Mouse (Mus musculus): ENCODE results near the gene Taar8c.
"Not testable (repeated sequence)": the region's sequence is repeated elsewhere in the genome, so short reads cannot be mapped to it uniquely, and the experiment has no call there.

Gene Taar8c

DNA sequence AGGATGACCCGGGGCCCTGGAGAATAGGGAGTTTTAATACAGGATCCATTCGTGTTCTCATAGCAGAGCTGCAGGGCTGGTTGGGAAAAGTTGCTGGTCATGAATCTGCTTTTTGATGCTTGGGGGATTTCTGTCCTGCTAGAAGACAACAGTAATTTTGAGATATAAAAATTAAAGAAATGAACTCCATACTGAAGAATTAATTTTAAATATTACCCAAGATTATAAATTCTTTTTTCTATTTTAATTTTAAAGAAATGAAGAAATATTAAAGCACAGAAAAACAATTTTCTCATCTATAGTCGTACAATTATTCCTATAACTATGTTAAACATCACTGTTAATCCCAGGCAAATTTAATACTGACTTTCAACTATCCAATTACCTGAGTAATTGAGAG is at the start of gene Taar8c:
Taar8c (minus strand) TSS at position 101 of the 400 bp plus-strand sequence.
- not testable (repeated sequence) for DNase-seq (ENCODE audit: low spot score)

DNA sequence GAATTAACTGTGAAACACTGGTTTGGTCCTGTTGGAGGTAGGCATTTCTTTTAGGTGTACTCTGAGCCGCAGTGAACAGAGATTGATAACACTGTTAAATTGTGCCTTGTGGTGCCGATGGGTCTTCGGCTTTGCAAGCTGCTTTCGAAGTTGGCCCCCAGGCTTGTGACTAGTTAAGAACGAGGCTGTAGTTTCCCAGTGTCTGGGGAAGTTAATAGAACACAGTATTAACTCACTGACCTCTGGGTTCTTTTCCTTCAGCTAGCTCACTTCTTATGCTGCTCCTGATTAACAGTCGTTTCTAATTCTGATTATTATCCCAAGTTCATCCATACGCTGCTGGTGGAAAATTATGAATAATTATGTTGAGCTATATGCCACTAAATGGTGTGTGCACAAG is 48.4 kb upstream of the Taar8c start:
- no peak for DNase-seq (ENCODE audit: low spot score)

DNA sequence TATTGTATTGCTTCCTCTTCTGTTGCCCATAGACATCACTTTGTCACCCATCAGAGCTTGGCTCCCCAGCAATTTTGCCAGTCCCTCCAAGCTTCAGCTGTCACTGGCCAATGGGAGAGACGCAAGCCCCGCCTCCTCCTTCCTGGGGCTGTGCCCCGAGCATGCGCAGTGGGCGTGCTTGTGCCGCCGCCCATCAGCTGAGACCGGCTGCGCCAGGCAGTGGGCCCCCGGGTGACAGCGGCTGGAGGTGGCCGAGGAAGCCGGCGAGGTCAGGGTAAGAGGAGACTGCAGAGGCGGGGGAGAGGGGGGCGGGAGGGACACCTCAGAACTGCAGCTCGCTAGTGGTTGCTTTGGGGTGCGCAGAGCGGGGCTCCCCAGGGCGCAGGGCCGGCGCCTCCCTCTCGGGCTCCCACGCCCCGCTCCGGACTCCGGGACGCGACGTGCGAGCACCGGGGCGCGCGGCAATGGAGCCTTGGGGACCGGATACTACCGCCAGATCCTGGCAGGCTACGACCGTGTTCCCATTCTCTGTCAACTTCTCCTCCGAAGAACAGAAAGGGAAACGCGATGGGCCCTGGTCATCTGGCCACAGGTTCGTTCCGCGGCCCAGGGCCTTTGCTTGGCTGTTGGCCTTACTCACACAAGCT is 47.5 kb upstream of the Taar8c start, which contains the start of gene Stx7:
Stx7 (plus strand) TSS at position 168 of the 647 bp plus-strand sequence.
- DNase-seq (ENCODE audit: low spot score): peak; percentile 84

DNA sequence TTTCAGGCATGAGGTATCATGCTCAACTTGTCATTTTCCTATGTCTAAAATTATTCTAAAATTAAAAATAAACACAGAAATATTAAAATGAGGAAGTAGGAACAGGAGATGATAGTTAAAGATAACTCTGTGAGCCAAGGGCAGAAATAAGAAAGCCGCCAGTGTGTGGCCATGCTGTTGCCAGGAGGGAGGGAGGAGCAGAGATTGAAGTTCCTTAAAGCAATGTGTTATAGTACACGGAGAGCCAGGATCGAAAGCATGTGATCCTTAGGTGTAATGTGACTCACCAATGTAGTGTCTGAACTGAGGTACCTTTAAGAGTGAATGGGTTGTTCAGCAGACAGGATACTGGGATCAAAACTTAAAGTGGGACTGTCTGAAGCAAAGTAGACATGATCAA is 41.0 kb upstream of the Taar8c start:
- no peak for DNase-seq (ENCODE audit: low spot score)

DNA sequence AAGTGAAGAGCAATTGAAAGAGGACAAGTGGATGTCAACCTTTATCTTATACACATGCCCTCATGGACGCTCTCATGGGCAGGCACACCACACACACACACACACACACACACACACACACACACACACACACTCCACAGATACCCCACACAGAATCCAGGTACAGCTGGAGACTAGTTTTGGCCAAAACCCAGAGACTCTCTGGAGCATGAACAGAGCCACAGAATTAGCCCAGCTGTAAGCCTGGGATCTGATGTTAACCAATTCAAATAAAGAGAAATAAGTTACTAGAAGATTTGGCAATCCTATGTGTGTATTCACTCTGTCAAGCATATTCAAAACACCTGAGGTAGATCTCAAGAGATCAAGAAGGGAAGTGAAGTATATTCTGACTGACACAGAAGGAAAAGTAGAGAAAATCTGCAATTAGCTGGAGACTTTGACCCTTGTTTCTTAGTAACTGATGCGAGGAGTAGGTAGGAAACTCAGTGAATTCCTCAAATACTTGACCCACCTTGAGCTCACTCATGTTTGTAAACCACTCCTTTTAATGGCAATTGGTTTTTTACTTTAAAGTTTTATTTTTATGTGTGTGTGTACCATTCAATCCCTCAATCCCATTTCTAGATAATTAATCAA is 37.0 kb upstream of the Taar8c start:
- DNase-seq (ENCODE audit: low spot score): no peak

DNA sequence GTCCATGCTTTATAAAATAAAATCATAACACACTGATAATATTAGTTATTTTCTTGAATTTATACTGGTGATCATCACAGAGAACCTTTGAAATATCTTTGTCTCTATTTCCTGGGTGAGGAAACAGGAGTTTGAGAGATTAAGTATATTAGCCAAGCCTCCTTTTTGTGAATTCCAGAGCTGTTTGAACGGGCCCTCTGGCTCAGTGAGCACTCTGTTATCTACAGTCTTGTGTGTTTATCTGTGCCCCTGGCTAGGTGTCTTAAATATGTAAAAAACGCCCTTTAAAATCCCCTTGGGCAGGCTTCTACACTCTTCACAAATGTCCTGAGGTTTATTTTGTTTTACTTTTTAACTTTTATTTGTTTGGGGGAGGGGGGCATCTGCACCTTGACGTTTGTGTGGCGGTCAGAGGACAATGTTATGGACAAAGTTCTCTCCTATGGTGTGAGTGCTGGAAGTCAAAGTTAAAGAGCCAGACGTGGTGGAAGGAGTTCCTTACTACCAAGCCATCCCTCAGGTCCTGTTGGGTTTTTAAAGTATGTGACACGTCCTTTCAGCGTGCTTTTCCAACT is 32.4 kb upstream of the Taar8c start:
- no peak for DNase-seq (ENCODE audit: low spot score)

DNA sequence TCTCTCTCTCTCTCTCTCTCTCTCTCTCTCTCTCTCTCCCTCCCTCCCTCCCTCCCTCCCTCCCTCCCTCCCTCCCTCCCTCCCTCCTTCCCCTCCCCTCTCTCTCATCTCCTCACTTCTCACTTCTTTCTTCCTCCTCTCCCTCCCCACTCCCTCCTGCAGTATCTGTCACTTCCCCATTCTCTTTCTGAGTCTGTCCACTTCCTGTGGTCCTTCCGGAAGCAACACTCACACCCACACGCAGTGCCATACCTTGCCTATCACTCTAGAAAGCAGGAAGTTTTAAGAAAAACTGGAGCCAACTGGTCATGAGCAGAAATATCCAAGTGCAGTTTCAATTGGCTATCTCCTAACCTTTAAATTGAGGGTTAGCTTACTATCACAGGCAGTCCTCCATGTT is 31.4 kb upstream of the Taar8c start:
- no peak for DNase-seq (ENCODE audit: low spot score)

DNA sequence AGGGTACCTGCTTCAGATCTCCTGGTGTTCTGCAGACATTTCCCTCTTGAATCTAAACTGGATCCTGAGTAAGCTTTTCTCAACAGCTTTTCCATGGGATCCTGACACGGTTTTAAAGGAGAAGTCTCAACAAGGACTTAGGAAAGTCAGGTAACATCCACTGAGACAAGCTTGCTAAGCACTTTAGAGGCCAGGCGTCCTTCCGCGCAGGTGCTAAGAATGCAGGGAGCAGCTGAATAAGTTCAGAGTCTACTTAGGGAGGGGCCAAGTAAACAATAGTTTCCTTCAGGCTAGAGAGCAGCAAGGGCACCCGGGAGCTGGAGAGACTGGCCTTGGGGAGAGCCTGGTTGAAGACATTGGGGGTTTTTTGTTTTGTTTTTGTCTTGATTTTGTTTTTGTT is 30.6 kb upstream of the Taar8c start:
- no peak for DNase-seq (ENCODE audit: low spot score)

DNA sequence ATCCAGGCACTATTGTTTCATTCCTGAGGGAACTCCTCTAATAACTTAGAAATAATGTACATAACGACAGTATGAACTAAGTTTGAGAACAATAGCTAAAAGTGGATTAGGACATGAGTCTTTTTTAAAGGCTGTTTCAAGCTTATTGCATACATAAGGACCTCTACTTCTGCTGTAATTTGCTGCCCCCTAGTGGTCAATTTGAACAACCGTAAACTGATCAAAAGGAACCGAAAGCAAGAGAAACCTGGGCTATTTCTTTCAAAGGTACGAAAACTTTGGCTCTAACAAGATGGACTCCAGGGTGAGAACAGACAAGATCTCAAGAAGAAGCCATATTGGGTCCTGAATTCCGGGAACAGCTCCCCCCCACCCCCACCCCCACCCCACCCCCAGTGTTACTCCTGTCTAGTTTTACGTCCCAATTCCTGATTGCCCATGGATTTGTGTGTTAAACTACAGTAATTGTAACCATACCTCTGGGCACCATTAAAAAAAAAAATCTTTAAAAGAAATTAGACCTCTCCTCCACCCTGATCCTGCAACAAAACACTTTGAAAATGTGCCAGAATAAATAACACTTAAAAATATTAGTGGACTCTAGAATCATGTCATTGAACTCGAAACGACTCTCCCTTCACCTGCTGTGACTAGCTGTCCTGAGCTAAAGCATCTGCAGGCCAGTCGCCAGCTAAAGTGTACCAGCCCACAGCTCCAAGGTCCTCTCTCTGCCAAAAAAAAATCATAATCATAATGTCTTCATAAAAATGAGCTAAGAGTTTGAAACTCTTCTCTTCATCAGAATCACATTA is 29.9 kb upstream of the Taar8c start:
- peak; percentile 65 for DNase-seq (ENCODE audit: low spot score)

DNA sequence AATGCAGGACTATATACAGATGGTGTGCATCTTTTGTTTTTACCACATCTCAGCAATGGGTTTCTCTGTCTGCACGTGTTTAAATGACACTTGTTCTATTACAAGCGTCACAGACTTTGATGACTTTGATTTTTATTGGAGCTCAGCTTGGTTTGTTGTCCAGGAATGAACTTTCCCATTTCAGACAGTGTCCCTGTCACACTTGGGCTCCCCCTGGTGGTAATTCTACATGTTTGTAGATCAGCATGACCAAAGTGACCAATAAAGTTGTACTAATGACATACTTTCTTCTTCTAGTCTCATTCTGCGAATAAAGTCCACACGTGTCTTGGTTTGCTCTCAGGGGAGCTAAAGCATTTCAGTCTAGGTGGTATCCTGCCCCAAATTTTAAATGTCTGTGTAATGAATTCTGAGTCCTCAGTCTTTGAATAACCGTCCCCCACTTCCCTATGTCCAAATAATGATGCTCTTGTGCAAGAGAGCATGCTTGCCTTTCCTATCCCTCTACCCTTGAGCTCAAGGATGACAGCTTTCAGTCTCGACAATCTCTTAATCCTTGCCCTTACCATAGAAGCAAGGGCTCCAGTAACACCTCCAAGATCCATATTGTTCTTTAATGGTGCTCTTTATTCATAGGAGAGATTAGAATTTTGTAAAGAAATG is 9.5 kb upstream of the Taar8c start:
- peak; percentile 9 for DNase-seq (ENCODE audit: low spot score)

DNA sequence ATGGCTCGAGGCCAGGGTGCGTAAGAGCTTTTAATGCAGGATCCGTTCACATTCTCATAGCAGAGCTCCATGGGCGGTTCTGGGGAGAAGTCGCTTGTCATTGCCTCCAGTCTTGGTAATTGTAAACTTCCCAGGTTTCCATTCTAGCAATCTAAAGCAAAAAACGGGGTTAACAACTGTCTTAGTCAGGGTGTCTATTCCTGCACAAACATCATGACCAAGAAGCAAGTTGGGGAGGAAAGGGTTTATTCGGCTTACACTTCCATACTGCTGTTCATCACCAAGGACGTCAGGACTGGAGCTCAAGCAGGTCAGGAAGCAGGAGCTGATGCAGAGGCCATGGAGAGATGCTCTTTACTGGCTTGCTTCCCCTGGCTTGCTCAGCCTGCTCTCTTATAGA is 7.7 kb upstream of the Taar8c start, which contains the start of gene Taar9:
Taar9 (minus strand) TSS at position 101 of the 400 bp plus-strand sequence.
- not testable (repeated sequence) for DNase-seq (ENCODE audit: low spot score)

DNA sequence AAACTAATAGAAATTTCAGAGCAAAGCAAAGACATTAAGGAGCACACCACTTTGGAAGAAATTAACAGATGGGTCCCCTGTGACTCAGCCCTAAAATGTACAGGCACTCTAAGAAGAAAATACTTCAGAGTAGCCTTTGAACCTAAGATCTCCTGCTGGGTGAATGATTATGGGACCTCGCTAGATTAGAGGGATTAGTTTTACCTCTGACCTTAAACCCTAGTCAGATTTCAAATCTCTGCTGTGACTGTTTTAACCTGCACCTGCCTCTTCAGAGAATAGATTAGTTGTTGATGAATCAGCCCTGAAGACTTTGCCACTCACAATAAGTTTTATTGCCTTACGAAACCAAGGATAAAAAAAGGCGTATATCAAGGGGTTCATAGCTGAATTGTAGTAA is 6.5 kb upstream of the Taar8c start:
- DNase-seq (ENCODE audit: low spot score): no peak

DNA sequence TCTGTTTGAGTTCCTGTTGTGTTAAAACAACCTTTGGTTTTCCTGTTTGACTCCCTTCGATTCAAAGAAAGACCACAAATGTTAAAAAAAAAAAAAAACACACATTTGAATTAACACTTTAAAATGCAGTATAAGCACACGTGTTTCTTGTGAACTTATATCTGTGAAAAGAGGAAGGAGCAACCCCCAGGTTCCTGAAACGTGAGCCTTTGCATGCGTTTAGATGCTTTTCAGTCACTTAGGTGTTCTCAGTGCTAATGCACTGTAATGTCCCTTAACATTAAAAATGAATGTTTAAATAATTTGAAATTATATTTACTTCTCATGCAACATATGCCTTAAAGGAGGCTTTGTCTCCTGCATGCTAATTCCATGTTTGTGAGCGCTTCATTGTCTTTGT is 6.0 kb upstream of the Taar8c start:
- no peak for DNase-seq (ENCODE audit: low spot score)

DNA sequence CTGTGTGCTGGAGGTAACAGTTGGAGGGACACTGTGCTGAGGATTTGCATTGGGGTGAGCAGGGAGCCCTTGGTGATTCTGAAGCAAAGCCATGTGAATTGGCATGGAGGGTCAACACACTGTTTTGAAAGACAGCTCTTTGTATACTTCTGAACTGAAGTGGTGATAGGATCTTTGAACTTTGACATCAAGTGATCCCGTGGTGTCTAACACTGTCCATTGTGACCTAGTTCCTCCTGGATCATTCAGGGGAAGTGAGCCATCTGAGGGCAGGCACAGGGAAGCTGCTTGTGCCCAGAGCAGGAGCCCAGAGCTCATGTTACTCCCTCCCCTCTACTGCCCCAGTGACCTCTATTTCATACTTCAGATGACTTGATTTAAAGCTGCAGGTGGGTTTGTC is 1.6 kb upstream of the Taar8c start:
- not testable (repeated sequence) for DNase-seq (ENCODE audit: low spot score)

DNA sequence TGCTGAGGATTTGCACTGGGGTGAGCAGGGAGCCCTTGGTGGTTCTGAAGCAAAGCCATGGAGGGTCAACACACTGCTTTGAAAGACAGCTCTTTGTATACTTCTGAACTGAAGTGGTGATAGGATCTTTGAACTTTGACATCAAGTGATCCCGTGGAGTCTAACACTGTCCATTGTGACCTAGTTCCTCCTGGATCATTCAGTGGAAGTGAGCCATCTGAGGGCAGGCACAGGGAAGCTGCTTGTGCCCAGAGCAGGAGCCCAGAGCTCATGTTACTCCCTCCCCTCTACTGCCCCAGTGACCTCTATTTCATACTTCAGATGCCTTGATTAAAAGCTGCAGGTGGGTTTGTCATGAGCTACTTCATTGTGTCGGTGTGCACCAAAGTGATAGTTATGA is 4.7 kb downstream of the Taar8c start:
- DNase-seq (ENCODE audit: low spot score): not testable (repeated sequence)

DNA sequence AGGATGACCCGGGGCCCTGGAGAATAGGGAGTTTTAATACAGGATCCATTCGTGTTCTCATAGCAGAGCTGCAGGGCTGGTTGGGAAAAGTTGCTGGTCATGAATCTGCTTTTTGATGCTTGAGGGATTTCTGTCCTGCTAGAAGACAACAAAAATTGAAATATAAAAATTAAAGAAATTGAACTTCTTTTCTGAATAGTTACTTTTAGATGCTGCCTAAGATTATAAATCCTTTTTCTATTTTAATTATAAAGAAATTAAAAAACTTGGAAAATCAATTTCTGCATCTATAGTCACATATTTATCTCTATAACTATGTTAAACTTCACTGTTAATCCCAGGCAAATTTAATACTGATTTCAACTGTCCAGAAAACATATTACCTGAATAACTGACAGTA is 9.5 kb downstream of the Taar8c start, which contains the start of gene Taar8b:
Taar8b (minus strand) TSS at position 101 of the 400 bp plus-strand sequence.
- DNase-seq (ENCODE audit: low spot score): no peak

DNA sequence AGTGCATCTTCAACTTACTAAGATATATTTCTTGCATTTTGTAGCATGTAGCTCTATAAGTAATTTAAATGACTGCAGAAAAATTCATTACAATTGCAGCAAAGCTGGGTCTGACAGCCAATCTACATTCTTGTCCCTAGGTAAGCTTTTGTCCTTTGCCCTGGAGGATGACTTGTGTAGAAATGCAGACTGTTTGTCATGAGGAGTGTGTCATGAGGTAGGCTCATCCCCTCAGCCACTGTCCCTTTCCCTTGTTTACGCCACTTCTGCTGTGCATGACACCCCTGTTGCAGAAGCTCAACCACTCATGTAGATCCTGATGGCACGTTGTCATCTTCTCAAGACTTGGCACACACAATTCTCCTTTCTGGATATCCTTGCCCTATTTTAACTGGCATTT is 14.5 kb downstream of the Taar8c start:
- no peak for DNase-seq (ENCODE audit: low spot score)

DNA sequence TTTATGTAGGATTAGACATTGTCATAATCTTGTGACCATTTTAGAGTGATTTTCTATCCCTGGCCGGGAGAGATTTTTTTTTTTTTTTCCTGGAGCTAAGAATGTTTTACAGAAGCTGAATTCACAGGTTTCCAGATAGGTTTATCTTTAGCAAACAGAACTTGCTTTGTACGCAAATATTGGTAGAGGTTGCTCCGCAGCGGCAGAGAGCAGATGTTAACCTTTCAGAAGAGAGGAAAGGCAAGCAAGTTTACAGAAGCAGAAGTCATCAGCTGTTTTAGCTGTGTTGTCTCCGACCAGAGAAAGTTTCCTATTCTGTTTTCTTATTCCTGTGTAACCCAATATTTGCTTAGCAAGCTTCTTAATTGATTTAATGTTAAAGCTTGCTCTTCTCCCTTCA is 15.2 kb downstream of the Taar8c start:
- no peak for DNase-seq (ENCODE audit: low spot score)

DNA sequence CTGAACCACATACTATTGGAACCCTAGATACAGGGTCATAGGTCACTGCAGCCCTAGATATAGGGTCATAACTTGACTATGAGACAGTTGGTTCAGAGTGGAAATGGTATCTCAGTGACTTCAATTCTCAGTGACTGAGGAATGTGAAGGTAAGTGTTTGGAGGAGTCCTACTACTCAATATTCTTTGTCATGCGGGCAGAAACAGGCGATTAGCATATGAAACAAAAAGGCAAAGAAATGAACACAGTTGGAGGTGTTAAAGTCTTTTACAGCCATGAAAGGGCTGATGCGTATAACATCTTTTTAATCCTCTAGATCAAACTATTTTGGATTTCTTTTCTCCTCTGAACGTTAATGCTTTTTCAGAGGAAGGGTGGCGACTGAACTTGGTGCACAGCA is 15.8 kb downstream of the Taar8c start:
- DNase-seq (ENCODE audit: low spot score): no peak

DNA sequence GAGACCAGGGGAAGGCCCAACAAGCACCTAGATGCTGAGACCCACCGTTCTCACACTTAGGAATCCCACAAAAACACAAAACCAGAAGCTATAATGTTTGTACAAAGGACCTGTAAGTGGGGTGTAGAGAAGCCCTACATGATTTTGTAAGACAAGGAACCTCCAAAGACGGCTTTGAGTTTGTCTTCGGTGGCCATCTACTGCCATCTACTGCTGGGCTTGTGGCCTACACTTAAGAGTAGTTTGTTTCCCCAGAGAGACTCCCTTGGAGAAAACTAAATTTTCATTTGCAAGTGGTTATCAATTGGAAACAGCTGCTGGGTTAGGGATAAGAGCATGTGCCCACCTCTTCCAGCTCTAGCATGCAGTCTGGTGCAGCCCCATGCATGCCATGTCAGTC is 21.5 kb downstream of the Taar8c start:
- peak; percentile 8 for DNase-seq (ENCODE audit: low spot score)

DNA sequence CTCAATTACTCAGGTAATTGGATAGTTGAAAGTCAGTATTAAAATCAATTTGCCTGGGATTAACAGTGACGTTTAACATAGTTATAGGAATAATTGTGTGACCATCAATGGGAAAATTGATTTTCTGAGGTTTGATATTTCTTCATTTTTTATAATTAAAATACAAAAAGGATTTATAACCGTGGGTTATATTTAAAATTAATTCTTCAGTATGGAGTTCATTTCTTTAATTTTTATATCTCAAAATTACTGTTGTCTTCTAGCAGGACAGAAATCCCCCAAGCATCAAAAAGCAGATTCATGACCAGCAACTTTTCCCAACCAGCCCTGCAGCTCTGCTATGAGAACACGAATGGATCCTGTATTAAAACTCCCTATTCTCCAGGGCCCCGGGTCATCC is 25.5 kb downstream of the Taar8c start, which contains the start of gene Taar8a:
Taar8a (plus strand) TSS at position 301 of the 400 bp plus-strand sequence.
- DNase-seq (ENCODE audit: low spot score): not testable (repeated sequence)

DNA sequence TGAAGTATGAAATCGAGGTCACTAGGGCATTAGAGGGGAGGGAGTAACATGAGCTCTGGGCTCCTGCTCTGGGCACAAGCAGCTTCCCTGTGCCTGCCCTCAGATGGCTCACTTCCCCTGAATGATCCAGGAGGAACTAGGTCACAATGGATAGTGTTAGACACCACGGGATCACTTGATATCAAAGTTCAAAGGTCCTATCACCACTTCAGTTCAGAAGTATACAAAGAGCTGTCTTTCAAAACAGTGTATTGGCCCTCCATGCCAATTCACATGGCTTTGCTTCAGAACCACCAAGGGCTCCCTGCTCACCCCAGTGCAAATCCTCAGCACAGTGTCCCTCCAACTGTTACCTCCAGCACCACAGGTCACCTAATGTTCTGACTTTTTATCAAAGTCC is 27.0 kb downstream of the Taar8c start:
- not testable (repeated sequence) for DNase-seq (ENCODE audit: low spot score)

Data from layer of hippocampus, adult 9-10 months (tissue).